Mouse (Mus musculus) embryonic facial prominence, embryonic 14.5 days (tissue): ENCODE results near the gene Frmd4a. TPM values are rescaled to one million over a fixed set of nuclear protein-coding genes. Genes with fewer than 3 reads are reported as not detected.
A peak's percentile ranks its signal among the peaks of the same experiment; 100 is the strongest.

Source experiments
- ATAC-seq: fragments of 200-750 bp; cut with Nextera tagmentation; 2 replicates; pipeline ENCODE4 v1.8.0; 2017; ENCODE audit warnings: low read depth, moderate number of reproducible peaks, moderate TSS enrichment
- DNase-seq: peaks from one replicate; pipeline ENCODE4 v3.0.0-alpha.2; 2015; ENCODE audit warnings: low spot score
- H3K27ac ChIP-seq: fragments of 300-500 bp; sonication (generic); replicated peaks from 2 replicates; pipeline ENCODE4 v1.5.1; 2014; ENCODE audit warnings: low read depth, mild to moderate bottlenecking, low read length, moderate library complexity
- H3K27me3 ChIP-seq: fragments of 300-500 bp; sonication (generic); replicated peaks from 2 replicates; pipeline ENCODE4 v1.6.1; 2014; ENCODE audit warnings: low read length; ENCODE audit not compliant: control insufficient read depth, insufficient read depth
- H3K36me3 ChIP-seq: fragments of 300-500 bp; sonication (generic); 2 replicates; pipeline ENCODE4 v1.6.1; 2014; ENCODE audit warnings: low read length, mixed read lengths; ENCODE audit not compliant: control insufficient read depth, insufficient read depth
- H3K4me1 ChIP-seq: fragments of 300-500 bp; sonication (generic); 2 replicates; pipeline ENCODE4 v1.6.1; 2014; ENCODE audit warnings: antibody characterized with exemption, low read length; ENCODE audit not compliant: control insufficient read depth, insufficient read depth
- H3K4me2 ChIP-seq: fragments of 300-500 bp; sonication (generic); 2 replicates; pipeline ENCODE4 v1.6.1; 2014; ENCODE audit warnings: low read depth, mild to moderate bottlenecking, low read length, moderate library complexity, mixed read lengths
- H3K4me3 ChIP-seq: fragments of 300-500 bp; sonication (generic); 2 replicates; pipeline ENCODE4 v1.5.1; 2014; ENCODE audit warnings: low read depth, mild to moderate bottlenecking, low read length
- H3K9ac ChIP-seq: fragments of 300-500 bp; sonication (generic); 2 replicates; pipeline ENCODE4 v1.6.1; 2014; ENCODE audit warnings: low read depth, mild to moderate bottlenecking, low read length, moderate library complexity, mixed read lengths
- H3K9me3 ChIP-seq: fragments of 300-500 bp; sonication (generic); 2 replicates; pipeline ENCODE4 v1.6.1; 2016; ENCODE audit warnings: low read length; ENCODE audit not compliant: control insufficient read depth
- WGBS: fragments of 180-500 bp; shearing (Covaris S2); extraction: QIAGEN DNeasy Blood & Tissue Kit; methylation state at CpG from one replicate; pipeline ENCODE4 v1.1.7; 2014; 5-methylcytosine and 5-hydroxymethylcytosine counted together
- polyA plus RNA-seq: library from polyadenylated mRNA; unstranded; fragments of >200 nt; fragmentation: Nextera tagmentation; extraction: Ambion mirVana; gene quantifications from 2 replicates; pipeline ENCODE4 v1.2.1, GENCODE M21; 2014

The Frmd4a gene
- polyA plus RNA-seq, 1 experiment from 2014 or later, result 27.2 TPM

- H3K4me2 ChIP-seq, result no peak overlapping the region
- DNase-seq, result no peak
- peaks cover 31% of the 10 kb centered on the region for H3K4me1 ChIP-seq
- no peak overlapping the region for H3K4me3 ChIP-seq
- ATAC-seq, result no peak
- 82% methylated on average over 4 of the region's 4 CpGs for WGBS
- H3K27me3 ChIP-seq, result no peaks in the 10 kb centered on the region
- H3K27ac ChIP-seq, result no peak overlapping the region; the same call in 1 of the 2 replicates
- H3K9ac ChIP-seq, result no peak overlapping the region
- H3K9me3 ChIP-seq, result no peaks in the 10 kb centered on the region
- H3K36me3 ChIP-seq, result peaks cover 58% of the 10 kb centered on the region
Measured at GRCm38 (mm10) chr2:4566260-4566955, 548.9 kb downstream of the Frmd4a start.

GRCm38 (mm10) chr2:4566956-4567680 lies 549.6 kb downstream of the Frmd4a start:
- H3K9ac ChIP-seq, result no peak overlapping the region
- no peak overlapping the region for H3K4me2 ChIP-seq
- no peak overlapping the region for H3K4me3 ChIP-seq
- H3K4me1 ChIP-seq, result peaks cover 26% of the 10 kb centered on the region
- H3K36me3 ChIP-seq, result peaks cover 63% of the 10 kb centered on the region
- H3K9me3 ChIP-seq, result no peaks in the 10 kb centered on the region
- no peak overlapping the region; the same call in 1 of the 2 replicates for H3K27ac ChIP-seq
- DNase-seq (no peak), ATAC-seq (no peak)
- WGBS, result 89% methylated on average over 9 of the region's 9 CpGs
- H3K27me3 ChIP-seq, result no peaks in the 10 kb centered on the region

- ATAC-seq, result no peak
Measured at GRCm38 (mm10) chr2:4568967-4569366, 551.5 kb downstream of the Frmd4a start.

GRCm38 (mm10) chr2:4570186-4570861 lies 552.8 kb downstream of the Frmd4a start:
- 69% methylated on average over 10 of the region's 10 CpGs for WGBS

More at GRCm38 (mm10) chr2:4568967-4569366, 551.5 kb downstream of the Frmd4a start:
- Histone ChIP-seq H3K27ac (peak overlapping the region; percentile 2; the same call in 1 of the 2 replicates), H3K4me3 (no peak overlapping the region), H3K36me3 (peaks cover 79% of the 10 kb centered on the region), H3K27me3 (no peaks in the 10 kb centered on the region), H3K4me1 (peaks cover 11% of the 10 kb centered on the region; the same call in 1 of the 2 replicates), H3K4me2 (no peak overlapping the region), H3K9ac (no peak overlapping the region), H3K9me3 (no peaks in the 10 kb centered on the region)
- WGBS, result 79% methylated on average over 5 of the region's 5 CpGs
- no peak for DNase-seq

GRCm38 (mm10) chr2:4572498-4573263 lies 555.2 kb downstream of the Frmd4a start:
- no peaks in the 10 kb centered on the region for H3K27me3 ChIP-seq
- no peak overlapping the region for H3K27ac ChIP-seq
- H3K9me3 ChIP-seq, result no peaks in the 10 kb centered on the region
- H3K4me1 ChIP-seq, result peaks cover 11% of the 10 kb centered on the region; the same call in 1 of the 2 replicates
- peaks cover 68% of the 10 kb centered on the region for H3K36me3 ChIP-seq
- H3K4me3 ChIP-seq, result no peak overlapping the region
- ATAC-seq (no peak), DNase-seq (no peak)
- H3K4me2 ChIP-seq, result no peak overlapping the region
- H3K9ac ChIP-seq, result no peak overlapping the region
- 82% methylated on average over 7 of the region's 7 CpGs for WGBS

More at GRCm38 (mm10) chr2:4570186-4570861, 552.8 kb downstream of the Frmd4a start:
- peak overlapping the region; percentile 25; the same call in 1 of the 2 replicates for H3K27ac ChIP-seq
- H3K9me3 ChIP-seq, result no peaks in the 10 kb centered on the region
- H3K4me3 ChIP-seq, result no peak overlapping the region
- DNase-seq (peak; percentile 54), ATAC-seq (no peak)
- no peak overlapping the region for H3K4me2 ChIP-seq
- peaks cover 11% of the 10 kb centered on the region; the same call in 1 of the 2 replicates for H3K4me1 ChIP-seq
- H3K9ac ChIP-seq, result no peak overlapping the region
- no peaks in the 10 kb centered on the region for H3K27me3 ChIP-seq
- peaks cover 83% of the 10 kb centered on the region for H3K36me3 ChIP-seq

GRCm38 (mm10) chr2:4573386-4573785 lies 555.9 kb downstream of the Frmd4a start:
- DNase-seq (no peak), ATAC-seq (no peak; the same call in 1 of the 2 replicates)
- no peak overlapping the region for H3K27ac ChIP-seq
- H3K27me3 ChIP-seq, result no peaks in the 10 kb centered on the region
- no peaks in the 10 kb centered on the region for H3K9me3 ChIP-seq
- no peak overlapping the region for H3K4me3 ChIP-seq
- H3K36me3 ChIP-seq, result peaks cover 65% of the 10 kb centered on the region
- H3K4me1 ChIP-seq, result peaks cover 15% of the 10 kb centered on the region
- H3K9ac ChIP-seq, result no peak overlapping the region
- 62% methylated on average over 4 of the region's 4 CpGs for WGBS
- no peak overlapping the region for H3K4me2 ChIP-seq

- Histone ChIP-seq H3K4me3 (no peak overlapping the region), H3K27me3 (no peaks in the 10 kb centered on the region), H3K9ac (no peak overlapping the region), H3K4me2 (no peak overlapping the region), H3K9me3 (no peaks in the 10 kb centered on the region), H3K27ac (no peak overlapping the region), H3K36me3 (peaks cover 60% of the 10 kb centered on the region), H3K4me1 (peaks cover 20% of the 10 kb centered on the region)
- ATAC-seq, result no peak
- WGBS, result 62% methylated on average over 5 of the region's 5 CpGs
- no peak for DNase-seq
Measured at GRCm38 (mm10) chr2:4574251-4574650, 556.7 kb downstream of the Frmd4a start.

- DNase-seq, result no peak
- Histone ChIP-seq H3K36me3 (peaks cover 57% of the 10 kb centered on the region), H3K27ac (no peak overlapping the region), H3K4me3 (no peak overlapping the region), H3K4me2 (no peak overlapping the region), H3K9me3 (no peaks in the 10 kb centered on the region), H3K27me3 (no peaks in the 10 kb centered on the region), H3K9ac (no peak overlapping the region), H3K4me1 (peaks cover 21% of the 10 kb centered on the region)
- no peak for ATAC-seq
- WGBS, result 66% methylated on average over 2 of the region's 2 CpGs
Measured at GRCm38 (mm10) chr2:4575163-4575562, 557.6 kb downstream of the Frmd4a start.
